Mouse (Mus musculus) thymus, postnatal 0 days (tissue): ENCODE measurements around the gene Ino80. TPM values are rescaled to one million over a fixed set of nuclear protein-coding genes. Genes with fewer than 3 reads are reported as not detected.

ENCODE experiments used
- DNase-seq: peaks from one replicate; pipeline ENCODE4 v3.0.0-alpha.2; 2015; ENCODE audit warnings: low spot score
- polyA plus RNA-seq: library from polyadenylated mRNA; unstranded; fragments of >200 nt; fragmentation: Nextera tagmentation; extraction: Ambion mirVana; gene quantifications from 2 replicates; pipeline ENCODE4 v1.2.1, GENCODE M21; 2015

Gene Ino80
- polyA plus RNA-seq, 1 experiment from 2014 or later: 5.3 TPM

- DNase-seq: no peak
These were observed 121.8 kb downstream of the Ino80 start for GRCm38 (mm10) chr2:119355651-119356050.

DNA sequence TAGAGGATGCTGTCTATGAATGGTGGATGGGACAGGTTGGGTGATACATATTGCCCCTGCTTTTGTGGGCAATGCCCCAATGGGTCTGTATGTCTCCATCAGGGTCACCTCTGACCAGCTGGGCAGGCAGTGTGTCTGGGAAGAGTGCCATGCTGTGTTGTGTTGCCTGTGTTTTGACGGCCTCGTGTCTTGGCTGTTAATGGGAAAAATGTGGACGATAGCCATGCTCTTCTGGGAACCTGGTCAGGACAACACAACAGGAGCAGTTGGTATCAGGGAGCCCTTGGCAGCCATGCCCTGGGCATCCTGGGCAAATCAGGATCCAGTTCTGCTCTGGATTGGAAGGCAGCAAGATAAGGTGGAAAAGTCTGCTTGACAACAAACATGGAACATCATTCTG lies 122.4 kb downstream of the Ino80 start:
- no peak for DNase-seq

DNA sequence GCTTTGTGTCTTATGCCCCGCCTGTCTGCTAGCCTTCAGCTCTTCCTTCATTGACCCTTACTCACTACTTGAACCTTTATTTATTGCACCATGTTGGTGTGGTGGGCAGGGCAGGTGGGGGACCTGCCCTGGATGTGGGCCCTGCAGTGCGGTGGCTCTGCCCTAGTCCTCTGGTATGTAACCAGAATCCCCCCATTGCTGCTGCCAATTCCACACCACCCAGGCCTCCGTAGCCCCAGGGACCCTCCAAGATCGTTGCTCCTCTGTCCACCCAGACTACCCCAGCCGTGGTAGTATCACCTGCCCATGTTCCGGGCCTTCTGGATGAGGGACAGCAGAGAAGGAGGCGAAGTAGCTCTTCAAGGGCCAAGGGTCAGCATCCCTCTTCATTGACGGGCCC lies 123.8 kb downstream of the Ino80 start:
- DNase-seq: no peak

- DNase-seq: peak; percentile 43
These were observed 126.7 kb downstream of the Ino80 start, which contains the start of gene Chac1 for GRCm38 (mm10) chr2:119350555-119351486. Gene Chac1 (plus strand): TSS chr2:119351229.

DNA sequence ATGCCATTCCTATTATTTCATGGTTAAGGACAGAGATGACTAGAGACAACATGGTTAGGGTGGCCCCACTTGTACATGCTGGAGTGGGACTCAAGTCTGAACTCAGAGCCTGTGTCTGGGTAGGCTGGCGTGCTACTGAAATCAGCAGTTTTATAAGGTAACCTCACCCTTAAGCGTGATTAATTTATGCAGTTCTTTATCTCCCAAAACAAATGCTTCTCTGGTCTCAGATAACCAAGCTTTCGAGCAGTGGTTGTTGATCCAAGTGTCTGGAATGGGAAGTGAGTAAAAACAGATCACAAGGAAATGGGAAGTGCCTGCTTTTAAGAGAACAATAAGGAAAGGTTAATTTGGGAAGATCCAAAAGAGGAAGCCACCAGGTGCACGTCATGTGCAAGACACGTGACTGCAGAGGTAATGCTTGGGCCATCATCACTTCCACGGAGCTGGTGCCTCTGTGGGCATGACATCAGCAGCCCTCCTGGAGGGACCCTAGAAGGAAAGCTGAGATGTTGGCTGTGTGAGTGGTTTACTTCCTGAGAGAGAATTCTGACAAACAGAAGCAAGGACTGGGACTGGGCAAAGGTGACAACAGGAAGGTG lies 132.8 kb downstream of the Ino80 start:
- DNase-seq: no peak

GRCm38 (mm10) chr2:119337425-119338265 lies 139.8 kb downstream of the Ino80 start:
- peak; percentile 76 for DNase-seq

DNA sequence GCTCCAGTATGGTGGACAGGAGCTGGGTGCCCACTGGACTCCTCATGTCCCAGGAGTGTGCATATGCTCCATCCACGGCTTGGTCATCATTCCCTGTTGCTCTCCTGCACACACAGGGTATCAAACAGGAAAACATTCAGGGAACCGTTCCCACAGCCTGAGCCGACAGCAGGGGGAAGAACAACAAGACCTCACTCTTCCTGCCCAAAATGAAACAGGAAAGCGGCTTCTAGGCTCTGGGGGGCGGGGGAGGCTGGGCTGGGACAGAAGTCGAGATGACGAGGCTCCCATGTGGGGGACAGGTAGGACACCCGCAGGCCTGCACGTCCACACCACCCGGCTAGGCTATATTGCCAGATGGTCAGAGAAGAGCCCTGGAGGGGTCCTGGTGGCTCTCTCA lies 141.0 kb downstream of the Ino80 start:
- no peak for DNase-seq

DNA sequence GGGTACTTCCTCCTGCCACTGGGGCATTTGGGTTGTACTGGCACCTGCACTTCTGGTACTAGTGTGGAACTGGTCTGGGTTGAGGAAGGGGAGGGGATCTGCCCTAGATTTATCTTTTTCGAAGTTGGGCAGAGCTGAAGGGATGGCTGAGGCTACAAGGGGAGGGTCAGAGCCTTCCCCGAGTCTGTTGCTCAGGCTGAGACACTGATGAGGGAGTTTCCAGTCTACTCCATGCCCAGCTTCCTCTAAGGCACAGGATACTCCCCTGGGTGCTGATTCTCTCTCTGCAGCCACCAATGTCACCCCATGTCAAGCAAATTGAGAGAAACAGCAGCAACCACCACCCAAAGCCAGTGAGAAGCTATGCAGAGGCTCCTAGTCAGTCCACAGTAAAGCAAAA lies 141.5 kb downstream of the Ino80 start:
- no peak for DNase-seq

GRCm38 (mm10) chr2:119335535-119335934 lies 142.0 kb downstream of the Ino80 start:
- no peak for DNase-seq

- no peak for DNase-seq
These were observed 142.4 kb downstream of the Ino80 start for GRCm38 (mm10) chr2:119334964-119335525.

DNA sequence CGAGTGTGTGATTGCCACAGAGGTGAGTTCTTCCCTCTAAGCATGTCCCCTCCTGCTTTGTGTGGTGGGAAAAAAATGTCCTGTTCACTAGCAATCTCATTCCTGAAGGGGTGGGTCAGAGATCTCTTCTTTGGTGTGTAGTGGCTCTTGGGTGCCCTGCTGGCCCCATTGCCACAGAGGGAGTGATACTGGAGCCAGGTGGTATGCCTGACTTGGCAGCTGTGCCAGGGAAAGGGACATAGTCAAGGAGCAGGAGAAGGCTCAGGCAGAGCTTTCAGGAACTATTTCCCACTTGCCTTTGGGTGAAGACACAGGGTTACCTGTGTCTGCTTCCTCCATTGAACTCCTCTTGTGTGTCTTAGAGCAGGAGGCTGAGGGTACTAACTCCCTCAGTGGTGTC lies 143.4 kb downstream of the Ino80 start:
- DNase-seq: no peak

- no peak for DNase-seq
These were observed 145.3 kb downstream of the Ino80 start for GRCm38 (mm10) chr2:119332177-119332661.

GRCm38 (mm10) chr2:119330795-119331194 lies 146.7 kb downstream of the Ino80 start:
- DNase-seq: no peak

GRCm38 (mm10) chr2:119329123-119329817 lies 148.2 kb downstream of the Ino80 start:
- no peak for DNase-seq

DNA sequence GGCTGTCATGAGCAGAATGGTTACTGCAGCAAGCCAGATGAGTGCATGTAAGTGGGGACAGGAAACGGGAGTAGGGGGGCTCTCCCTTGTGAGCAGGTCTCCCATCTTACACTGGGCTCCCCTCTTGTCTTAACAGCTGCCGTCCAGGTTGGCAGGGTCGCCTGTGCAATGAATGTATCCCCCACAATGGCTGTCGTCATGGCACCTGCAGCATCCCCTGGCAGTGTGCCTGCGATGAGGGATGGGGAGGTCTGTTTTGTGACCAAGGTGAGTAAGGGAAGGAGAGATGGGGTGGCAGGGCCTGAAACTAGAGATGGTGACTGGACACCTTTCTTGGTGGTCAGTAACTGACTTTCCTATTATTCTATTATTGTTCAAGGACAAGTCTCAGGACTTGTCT lies 148.9 kb downstream of the Ino80 start:
- DNase-seq: no peak

DNA sequence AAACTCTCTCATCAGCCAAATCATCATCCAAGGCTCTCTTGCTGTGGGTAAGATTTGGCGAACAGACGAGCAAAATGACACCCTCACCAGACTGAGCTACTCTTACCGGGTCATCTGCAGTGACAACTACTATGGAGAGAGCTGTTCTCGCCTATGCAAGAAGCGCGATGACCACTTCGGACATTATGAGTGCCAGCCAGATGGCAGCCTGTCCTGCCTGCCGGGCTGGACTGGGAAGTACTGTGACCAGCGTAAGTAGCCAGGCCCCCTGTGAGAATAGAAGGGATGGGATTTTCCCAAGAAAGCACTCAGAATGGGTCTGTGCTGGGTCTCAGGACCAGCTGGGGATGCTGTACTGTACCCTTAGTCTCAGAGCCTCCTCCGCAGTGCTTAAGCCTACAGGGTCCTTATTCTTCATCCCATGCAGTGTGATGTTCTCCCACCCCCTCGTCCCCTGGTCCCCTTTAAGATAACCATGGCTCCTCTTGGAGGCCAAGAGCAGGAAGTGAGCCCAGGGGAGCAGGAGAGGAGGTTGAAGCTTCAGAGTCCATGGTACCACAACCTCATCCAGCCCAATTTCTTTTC lies 149.5 kb downstream of the Ino80 start:
- DNase-seq: no peak

DNA sequence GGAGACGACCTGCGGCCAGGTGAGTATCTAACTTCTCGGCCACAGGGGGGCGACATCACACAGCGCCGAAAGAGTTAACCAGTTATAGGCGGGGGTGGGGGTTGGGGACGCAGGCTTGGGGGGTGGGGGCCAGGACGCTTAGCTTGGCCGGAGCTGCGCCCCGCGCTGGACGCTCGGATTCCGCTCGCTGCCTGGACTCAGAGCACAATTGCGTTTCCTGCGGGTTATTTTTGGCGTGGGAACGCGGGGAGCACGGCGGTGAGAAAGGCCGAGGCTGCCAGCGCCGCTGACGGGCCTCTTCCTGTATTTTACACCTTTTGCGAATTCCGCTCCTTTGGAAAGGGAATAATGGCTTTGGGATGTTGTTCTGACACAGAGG lies 150.4 kb downstream of the Ino80 start:
- peak; percentile 51 for DNase-seq

GRCm38 (mm10) chr2:119326161-119327101 lies 151.1 kb downstream of the Ino80 start:
- no peak for DNase-seq

DNA sequence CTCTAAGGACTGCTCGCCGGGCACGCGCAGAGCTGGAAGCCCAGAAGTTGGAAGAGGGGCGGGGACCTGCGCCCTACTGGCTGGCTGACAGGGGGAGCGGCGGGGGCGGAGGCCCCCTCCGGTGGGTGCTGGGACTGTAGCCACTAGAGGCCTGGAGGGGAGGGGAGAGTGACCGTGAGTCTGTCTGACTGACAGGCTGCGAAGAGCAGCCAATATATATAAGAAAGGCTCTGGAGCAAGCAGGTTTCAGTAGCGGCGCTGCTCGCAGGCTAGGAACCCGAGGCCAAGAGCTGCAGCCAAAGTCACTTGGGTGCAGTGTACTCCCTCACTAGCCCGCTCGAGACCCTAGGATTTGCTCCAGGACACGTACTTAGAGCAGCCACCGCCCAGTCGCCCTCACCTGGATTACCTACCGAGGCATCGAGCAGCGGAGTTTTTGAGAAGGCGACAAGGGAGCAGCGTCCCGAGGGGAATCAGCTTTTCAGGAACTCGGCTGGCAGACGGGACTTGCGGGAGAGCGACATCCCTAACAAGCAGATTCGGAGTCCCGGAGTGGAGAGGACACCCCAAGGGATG lies 151.8 kb downstream of the Ino80 start, which contains the start of gene Dll4:
Gene Dll4, plus strand, starts transcription at position 217 of the 576 bp plus-strand sequence.
- DNase-seq: peak; percentile 26
